Mouse (Mus musculus) megakaryocyte-erythroid progenitor cell, adult 5-6 weeks (primary cell): ENCODE measurements around the gene Gm26965. TPM values are rescaled to one million over a fixed set of nuclear protein-coding genes. Genes with fewer than 3 reads are reported as not detected.

Experiments
- total RNA-seq, 2 experiments: library from RNA; stranded (forward) in 1 of 2; stranded (reverse) in 1 of 2; fragments of 200-1000, 215-1000 nt in 1 of 2; fragments of >200 nt in 1 of 2; fragmentation: Nextera tagmentation in 1 of 2; gene quantifications; 2 replicates each; pipeline ENCODE4 v1.2.3; 2014 to 2017

Gm26965 gene
- total RNA-seq, 2 experiments from 2014 or later = not detected

Other genes with a start within 250 kb of the Gm26965 start
- gene Zfp458, start 247.7 kb downstream of the Gm26965 start, total RNA-seq (2014; fragmentation: Nextera tagmentation) = 4.6 and 9.0 TPM in 2 replicates
- gene Zfp458, start 247.7 kb downstream of the Gm26965 start, total RNA-seq (2017) = 3.1 and 4.4 TPM in 2 replicates
- 2.5 and 4.3 TPM in 2 replicates for gene Zfp457, start 219.7 kb downstream of the Gm26965 start, total RNA-seq (2014; fragmentation: Nextera tagmentation)
- 1.0 TPM in 1 of 2 replicates, not detected in the other for gene Zfp457, start 219.7 kb downstream of the Gm26965 start, total RNA-seq (2017)
- 5.2 and 11.6 TPM in 2 replicates for gene Zfp595, start 193.6 kb downstream of the Gm26965 start, total RNA-seq (2014; fragmentation: Nextera tagmentation)
- 4.9 and 8.2 TPM in 2 replicates for gene Zfp595, start 193.6 kb downstream of the Gm26965 start, total RNA-seq (2017)
- gene Gm28044, start 165.6 kb downstream of the Gm26965 start, total RNA-seq (2014; fragmentation: Nextera tagmentation) = 6.6 and 13.8 TPM in 2 replicates
- 3.5 TPM in 1 of 2 replicates, not detected in the other for gene Gm28044, start 165.6 kb downstream of the Gm26965 start, total RNA-seq (2017)
- gene Zfp953, start 165.5 kb downstream of the Gm26965 start, total RNA-seq (2014; fragmentation: Nextera tagmentation) = 6.1 and 7.5 TPM in 2 replicates
- 6.3 and 10.5 TPM in 2 replicates for gene Zfp953, start 165.5 kb downstream of the Gm26965 start, total RNA-seq (2017)
- gene Gm28041, start 150.4 kb downstream of the Gm26965 start, total RNA-seq (2014; fragmentation: Nextera tagmentation) = 0.66 TPM in 1 of 2 replicates, not detected in the other
- 2.3 TPM in 1 of 2 replicates, not detected in the other for gene Gm28041, start 150.4 kb downstream of the Gm26965 start, total RNA-seq (2017)
- 2.4 and 2.6 TPM in 2 replicates for gene Zfp456, start 150.3 kb downstream of the Gm26965 start, total RNA-seq (2014; fragmentation: Nextera tagmentation)
- 1.7 and 3.7 TPM in 2 replicates for gene Zfp456, start 150.3 kb downstream of the Gm26965 start, total RNA-seq (2017)
- gene Zfp429, start 126.3 kb downstream of the Gm26965 start, total RNA-seq (2014; fragmentation: Nextera tagmentation) = 4.3 and 6.2 TPM in 2 replicates
- 10.5 and 11.5 TPM in 2 replicates for gene Zfp429, start 126.3 kb downstream of the Gm26965 start, total RNA-seq (2017)
- 1.4 and 2.6 TPM in 2 replicates for gene Zfp459, start 104.7 kb downstream of the Gm26965 start, total RNA-seq (2014; fragmentation: Nextera tagmentation)
- gene Zfp459, start 104.7 kb downstream of the Gm26965 start, total RNA-seq (2017) = 1.3 and 1.9 TPM in 2 replicates
- 8.7 and 14.3 TPM in 2 replicates for gene Zfp874a, start 74.5 kb downstream of the Gm26965 start, total RNA-seq (2014; fragmentation: Nextera tagmentation)
- 13.7 and 21.8 TPM in 2 replicates for gene Zfp874a, start 74.5 kb downstream of the Gm26965 start, total RNA-seq (2017)
- gene Zfp874b, start 41.9 kb downstream of the Gm26965 start, total RNA-seq (2014; fragmentation: Nextera tagmentation) = 4.5 and 13.3 TPM in 2 replicates
- 7.6 and 9.2 TPM in 2 replicates for gene Zfp874b, start 41.9 kb downstream of the Gm26965 start, total RNA-seq (2017)
- gene Zfp58, start 25.6 kb downstream of the Gm26965 start, total RNA-seq (2014; fragmentation: Nextera tagmentation) = 3.3 and 4.6 TPM in 2 replicates
- gene Zfp58, start 25.6 kb downstream of the Gm26965 start, total RNA-seq (2017) = 5.5 and 12.6 TPM in 2 replicates
- gene Zfp87, start within 50 bp of the Gm26965 start, total RNA-seq (2014; fragmentation: Nextera tagmentation) = 13.6 and 18.1 TPM in 2 replicates
- 14.1 and 14.7 TPM in 2 replicates for gene Zfp87, start within 50 bp of the Gm26965 start, total RNA-seq (2017)
- 7.8 and 9.6 TPM in 2 replicates for gene Zfp748, start 27.7 kb upstream of the Gm26965 start, total RNA-seq (2014; fragmentation: Nextera tagmentation)
- gene Zfp748, start 27.7 kb upstream of the Gm26965 start, total RNA-seq (2017) = 9.4 and 11.8 TPM in 2 replicates
- gene Zfp729b, start 83.6 kb upstream of the Gm26965 start, total RNA-seq (2014; fragmentation: Nextera tagmentation) = 9.6 and 13.3 TPM in 2 replicates
- 11.7 and 17.0 TPM in 2 replicates for gene Zfp729b, start 83.6 kb upstream of the Gm26965 start, total RNA-seq (2017)
- gene Gm49345, start 111.6 kb upstream of the Gm26965 start, total RNA-seq (2014; fragmentation: Nextera tagmentation) = not detected in 2 replicates
- gene Gm49345, start 111.6 kb upstream of the Gm26965 start, total RNA-seq (2017) = 3.5 TPM in 1 of 2 replicates, not detected in the other
- gene Zfp729a, start 111.6 kb upstream of the Gm26965 start, total RNA-seq (2014; fragmentation: Nextera tagmentation) = 5.4 and 6.7 TPM in 2 replicates
- 5.3 and 12.8 TPM in 2 replicates for gene Zfp729a, start 111.6 kb upstream of the Gm26965 start, total RNA-seq (2017)
- gene Zfp738, start 160.9 kb upstream of the Gm26965 start, total RNA-seq (2014; fragmentation: Nextera tagmentation) = 13.3 and 13.6 TPM in 2 replicates
- 13.1 and 21.9 TPM in 2 replicates for gene Zfp738, start 160.9 kb upstream of the Gm26965 start, total RNA-seq (2017)
- 7.2 and 12.7 TPM in 2 replicates for gene Zfp65, start 203.0 kb upstream of the Gm26965 start, total RNA-seq (2014; fragmentation: Nextera tagmentation)
- 16.6 and 17.6 TPM in 2 replicates for gene Zfp65, start 203.0 kb upstream of the Gm26965 start, total RNA-seq (2017)
- 5.4 and 9.3 TPM in 2 replicates for gene Zfp85, start 229.1 kb upstream of the Gm26965 start, total RNA-seq (2014; fragmentation: Nextera tagmentation)
- gene Zfp85, start 229.1 kb upstream of the Gm26965 start, total RNA-seq (2017) = 7.0 and 8.1 TPM in 2 replicates